Mouse (Mus musculus) myocyte (in vitro differentiated cells): Measurements from ENCODE around the gene Sorcs2. TPM values are rescaled to one million over a fixed set of nuclear protein-coding genes. Genes with fewer than 3 reads are reported as not detected.

Experiments used
- H3K27me3 ChIP-seq: one replicate; pipeline ENCODE4 v1.6.1; 2011; ENCODE audit not compliant: control insufficient read depth, insufficient read depth, insufficient read length
- H3K36me3 ChIP-seq: one replicate; pipeline ENCODE4 v1.6.1; 2011; ENCODE audit not compliant: control insufficient read depth, insufficient read depth
- H3K4me2 ChIP-seq: one replicate; pipeline ENCODE4 v1.6.1; 2011; ENCODE audit warnings: low read depth, control low read depth
- H3K4me3 ChIP-seq: one replicate; pipeline ENCODE4 v1.5.1; 2011; ENCODE audit warnings: mild to moderate bottlenecking, control low read depth, moderate library complexity
- H3K79me2 ChIP-seq: one replicate; pipeline ENCODE4 v1.6.1; 2011; ENCODE audit not compliant: control insufficient read depth, insufficient read depth
- H3ac ChIP-seq: one replicate; pipeline ENCODE4 v1.6.1; 2011; ENCODE audit not compliant: control insufficient read depth, insufficient read length
- CEBPB ChIP-seq: IDR thresholded peaks from 2 replicates; pipeline ENCODE4 v1.6.1; 2011; ENCODE audit warnings: mild to moderate bottlenecking, moderate library complexity; ENCODE audit not compliant: poor library complexity, insufficient read depth, severe bottlenecking
- E2F4 ChIP-seq: IDR thresholded peaks from one replicate; pipeline ENCODE4 v1.6.1; 2011; ENCODE audit warnings: mild to moderate bottlenecking, control low read depth, moderate library complexity; ENCODE audit not compliant: insufficient read depth
- MAX ChIP-seq: IDR thresholded peaks from one replicate; pipeline ENCODE4 v1.6.1; 2011; ENCODE audit warnings: low read depth, mild to moderate bottlenecking, control low read depth
- MYOD1 ChIP-seq, 3 experiments: IDR thresholded peaks; one replicate each; pipeline ENCODE4 v1.6.1; 2011; ENCODE audit warnings: control low read depth in 2 of 3, low read depth in 2 of 3, mild to moderate bottlenecking in 2 of 3, moderate library complexity in 1 of 3; ENCODE audit not compliant: insufficient read length in 2 of 3, control insufficient read depth in 1 of 3
- MYOG ChIP-seq, 3 experiments: IDR thresholded peaks; one replicate each; pipeline ENCODE4 v1.6.1; 2011; ENCODE audit warnings: control low read depth in 2 of 3, low read depth in 2 of 3, mild to moderate bottlenecking in 2 of 3; ENCODE audit not compliant: insufficient read length in 2 of 3, control insufficient read depth in 1 of 3, insufficient read depth in 1 of 3
- POLR2A ChIP-seq: IDR thresholded peaks from one replicate; pipeline ENCODE4 v1.6.1; 2011; ENCODE audit warnings: low read depth, mild to moderate bottlenecking, control low read depth, moderate library complexity; ENCODE audit not compliant: insufficient read length
- POLR2AphosphoS2 ChIP-seq: IDR thresholded peaks from one replicate; pipeline ENCODE4 v1.6.1; 2011; ENCODE audit warnings: low read depth, control low read depth; ENCODE audit not compliant: insufficient read length
- REST ChIP-seq: IDR thresholded peaks from one replicate; pipeline ENCODE4 v1.6.1; 2011; ENCODE audit warnings: mild to moderate bottlenecking, control low read depth, moderate library complexity; ENCODE audit not compliant: insufficient read depth, insufficient read length
- SRF ChIP-seq: IDR thresholded peaks from one replicate; pipeline ENCODE4 v1.6.1; 2011; ENCODE audit warnings: low read depth; ENCODE audit not compliant: control insufficient read depth, insufficient read length
- TCF12 ChIP-seq: IDR thresholded peaks from one replicate; pipeline ENCODE4 v1.6.1; 2011; ENCODE audit warnings: mild to moderate bottlenecking, control low read depth; ENCODE audit not compliant: poor library complexity, insufficient read depth, severe bottlenecking
- TCF3 ChIP-seq: IDR thresholded peaks from one replicate; pipeline ENCODE4 v1.6.1; 2011; ENCODE audit warnings: low read depth, control low read depth; ENCODE audit not compliant: insufficient read length
- USF1 ChIP-seq: IDR thresholded peaks from one replicate; pipeline ENCODE4 v1.6.1; 2011; ENCODE audit warnings: low read depth, mild to moderate bottlenecking, control low read depth, moderate library complexity
- polyA plus RNA-seq: library from polyadenylated mRNA; unstranded; fragments of >200 nt; fragmentation: generic; extraction: Trizol; gene quantifications from one replicate; pipeline ENCODE4 v1.2.1, GENCODE M21; 2012; ENCODE audit warnings: missing spikeins

Sorcs2 gene
- polyA plus RNA-seq, 1 experiment, result 58.2 TPM

- H3K4me2 ChIP-seq, result peak overlapping the region; percentile 37
- H3K27me3 ChIP-seq, result no peaks in the 10 kb centered on the region
- peak in 1 of 3 experiments; percentile 24 for TF ChIP-seq MYOD1 (IDR thresholded peaks at IDR 0.05; ENCODE audit: control insufficient read depth in 1 of 3, insufficient read length in 2 of 3, low read depth in 2 of 3)
- no peak for TF ChIP-seq MYOG (IDR thresholded peaks at IDR 0.05; ENCODE audit: control insufficient read depth in 1 of 3, insufficient read depth in 1 of 3, insufficient read length in 2 of 3, low read depth in 2 of 3)
- no peak overlapping the region for H3K4me3 ChIP-seq
- no peaks in the 10 kb centered on the region for H3K79me2 ChIP-seq
- H3ac ChIP-seq, result no peak overlapping the region
- H3K36me3 ChIP-seq, result no peaks in the 10 kb centered on the region
These were observed 268.3 kb downstream of the Sorcs2 start for GRCm38 (mm10) chr5:36129661-36130060.

GRCm38 (mm10) chr5:36128513-36128912 is 269.4 kb downstream of the Sorcs2 start:
- peak overlapping the region; percentile 37 for H3K4me2 ChIP-seq
- H3K4me3 ChIP-seq, result no peak overlapping the region
- no peak overlapping the region for H3ac ChIP-seq
- no peaks in the 10 kb centered on the region for H3K36me3 ChIP-seq
- no peak for TF ChIP-seq CEBPB
- TF ChIP-seq TCF3, result peak; percentile 21
- TF ChIP-seq MYOD1 (IDR thresholded peaks at IDR 0.05; ENCODE audit: control insufficient read depth in 1 of 3, insufficient read length in 2 of 3, low read depth in 2 of 3), result peak in 1 of 3 experiments; percentile 78
- TF ChIP-seq POLR2A, result no peak
- no peak for TF ChIP-seq TCF12
- TF ChIP-seq SRF, result peak; percentile 77
- TF ChIP-seq MYOG (IDR thresholded peaks at IDR 0.05; ENCODE audit: control insufficient read depth in 1 of 3, insufficient read depth in 1 of 3, insufficient read length in 2 of 3, low read depth in 2 of 3), result peak in 2 of 3 experiments; percentile 54 to 61
- H3K27me3 ChIP-seq, result no peaks in the 10 kb centered on the region
- H3K79me2 ChIP-seq, result no peaks in the 10 kb centered on the region

GRCm38 (mm10) chr5:36124993-36125392 is 272.9 kb downstream of the Sorcs2 start:
- Histone ChIP-seq H3ac (no peak overlapping the region), H3K4me3 (no peak overlapping the region), H3K4me2 (no peak overlapping the region), H3K36me3 (no peaks in the 10 kb centered on the region), H3K79me2 (no peaks in the 10 kb centered on the region), H3K27me3 (no peaks in the 10 kb centered on the region)
- no peak for TF ChIP-seq E2F4
- no peak for TF ChIP-seq MAX
- TF ChIP-seq CEBPB, result no peak

GRCm38 (mm10) chr5:36122987-36123386 is 275.0 kb downstream of the Sorcs2 start:
- Histone ChIP-seq H3K36me3 (no peaks in the 10 kb centered on the region), H3K79me2 (no peaks in the 10 kb centered on the region), H3ac (no peak overlapping the region), H3K4me3 (no peak overlapping the region), H3K27me3 (no peaks in the 10 kb centered on the region), H3K4me2 (no peak overlapping the region)
- TF ChIP-seq SRF (no peak), USF1 (no peak), MAX (no peak), POLR2AphosphoS2 (no peak), CEBPB (peak; percentile 82), MYOG (IDR thresholded peaks at IDR 0.05; ENCODE audit: control insufficient read depth in 1 of 3, insufficient read depth in 1 of 3, insufficient read length in 2 of 3, low read depth in 2 of 3) (peak; percentile 26 to 68 (median 47)), E2F4 (no peak), TCF3 (peak; percentile 46), MYOD1 (IDR thresholded peaks at IDR 0.05; ENCODE audit: control insufficient read depth in 1 of 3, insufficient read length in 2 of 3, low read depth in 2 of 3) (peak in 2 of 3 experiments; percentile 82 to 86), REST (no peak), TCF12 (peak; percentile 85)

- TF ChIP-seq E2F4 (no peak), CEBPB (no peak), MAX (no peak), SRF (no peak), USF1 (no peak), REST (no peak), MYOG (IDR thresholded peaks at IDR 0.05; ENCODE audit: control insufficient read depth in 1 of 3, insufficient read depth in 1 of 3, insufficient read length in 2 of 3, low read depth in 2 of 3) (no peak), POLR2A (no peak), TCF12 (no peak), MYOD1 (IDR thresholded peaks at IDR 0.05; ENCODE audit: control insufficient read depth in 1 of 3, insufficient read length in 2 of 3, low read depth in 2 of 3) (no peak), POLR2AphosphoS2 (no peak), TCF3 (no peak)
- no peak overlapping the region for H3K4me3 ChIP-seq
- H3K27me3 ChIP-seq, result no peaks in the 10 kb centered on the region
- no peaks in the 10 kb centered on the region for H3K36me3 ChIP-seq
- no peaks in the 10 kb centered on the region for H3K79me2 ChIP-seq
- no peak overlapping the region for H3K4me2 ChIP-seq
- H3ac ChIP-seq, result no peak overlapping the region
These were observed 277.0 kb downstream of the Sorcs2 start for GRCm38 (mm10) chr5:36120931-36121341.
